Mouse (Mus musculus): ENCODE data around the gene 2900011O08Rik. TPM values are rescaled to one million over a fixed set of nuclear protein-coding genes. Genes with fewer than 3 reads are reported as not detected.

The 2900011O08Rik gene
- 1.5 and 2.1 TPM in 2 replicates for polyA plus RNA-seq (2015; fragmentation: Nextera tagmentation; extraction: Ambion mirVana)

GRCm38 (mm10) chr16:13986574-13987478 lies at the start of gene 2900011O08Rik, which contains the start of gene Ifitm7:
TSS of gene 2900011O08Rik (plus strand) at chr16:13986604.
TSS of gene Ifitm7 (minus strand) at chr16:13986888.
- no peaks in the 10 kb centered on the region for H3K9me3 ChIP-seq (ENCODE audit: control insufficient read depth, low read length)
- under 1% methylated on average over 31 of the region's 31 CpGs for WGBS
- peak within 1 kb of the TSS; percentile 82 for H3K4me2 ChIP-seq (ENCODE audit: low read depth, low read length)
- H3K27me3 ChIP-seq (replicated peaks; ENCODE audit: control insufficient read depth, insufficient read depth, low read length): no peaks in the 10 kb centered on the region; the same call in 1 of the 2 replicates
- H3K4me3 ChIP-seq (ENCODE audit: low read length): peak within 1 kb of the TSS; percentile 46
- 0 out of 2 replicates have a peak, but pooled peaks cover 7% of the 10 kb centered on the region for H3K4me1 ChIP-seq (ENCODE audit: control insufficient read depth, insufficient read depth, low read length)
- peak; percentile 52 for ATAC-seq
- H3K36me3 ChIP-seq (ENCODE audit: control insufficient read depth, insufficient read depth, low read length): no peaks in the 10 kb centered on the region
- peak within 1 kb of the TSS; percentile 54 for H3K9ac ChIP-seq (ENCODE audit: low read depth, low read length)
- no peak within 1 kb of the TSS for H3K27ac ChIP-seq (ENCODE audit: low read length)

- ATAC-seq: peak; percentile 99
- H3K36me3 ChIP-seq (ENCODE audit: control insufficient read depth, insufficient read depth, low read length): no peaks in the 10 kb centered on the region
- 5% methylated on average over 28 of the region's 28 CpGs for WGBS
Observed at GRCm38 (mm10) chr16:13940139-13940846, 46.1 kb upstream of the 2900011O08Rik start.

GRCm38 (mm10) chr16:13940847-13941395 lies 45.5 kb upstream of the 2900011O08Rik start:
- Histone ChIP-seq H3K36me3 (ENCODE audit: control insufficient read depth, insufficient read depth, low read length) (no peaks in the 10 kb centered on the region), H3K4me1 (ENCODE audit: control insufficient read depth, insufficient read depth, low read length) (peaks cover 8% of the 10 kb centered on the region; the same call in 1 of the 2 replicates), H3K27me3 (replicated peaks; ENCODE audit: control insufficient read depth, insufficient read depth, low read length) (no peaks in the 10 kb centered on the region), H3K4me2 (ENCODE audit: low read depth, low read length) (peak overlapping the region; percentile 97), H3K4me3 (ENCODE audit: low read length) (peak overlapping the region; percentile 68), H3K9ac (ENCODE audit: low read depth, low read length) (peak overlapping the region; percentile 76), H3K27ac (ENCODE audit: low read length) (no peak overlapping the region), H3K9me3 (ENCODE audit: control insufficient read depth, low read length) (no peaks in the 10 kb centered on the region)
- 3% methylated on average over 34 of the region's 34 CpGs for WGBS
- ATAC-seq: peak; percentile 93

More at GRCm38 (mm10) chr16:13940139-13940846, 46.1 kb upstream of the 2900011O08Rik start:
- Histone ChIP-seq H3K4me3 (ENCODE audit: low read length) (peak overlapping the region; percentile 68), H3K27ac (ENCODE audit: low read length) (no peak overlapping the region), H3K9me3 (ENCODE audit: control insufficient read depth, low read length) (no peaks in the 10 kb centered on the region), H3K4me1 (ENCODE audit: control insufficient read depth, insufficient read depth, low read length) (peaks cover 8% of the 10 kb centered on the region; the same call in 1 of the 2 replicates), H3K4me2 (ENCODE audit: low read depth, low read length) (peak overlapping the region; percentile 97), H3K27me3 (replicated peaks; ENCODE audit: control insufficient read depth, insufficient read depth, low read length) (no peaks in the 10 kb centered on the region), H3K9ac (ENCODE audit: low read depth, low read length) (peak overlapping the region; percentile 76)

GRCm38 (mm10) chr16:13944178-13944577 lies 42.2 kb upstream of the 2900011O08Rik start:
- H3K4me1 ChIP-seq (ENCODE audit: control insufficient read depth, insufficient read depth, low read length): peaks cover 8% of the 10 kb centered on the region; the same call in 1 of the 2 replicates
- H3K9me3 ChIP-seq (ENCODE audit: control insufficient read depth, low read length): no peaks in the 10 kb centered on the region
- no peak overlapping the region for H3K9ac ChIP-seq (ENCODE audit: low read depth, low read length)
- WGBS: 43% methylated on average over 4 of the region's 4 CpGs
- no peak overlapping the region for H3K4me2 ChIP-seq (ENCODE audit: low read depth, low read length)
- H3K27ac ChIP-seq (ENCODE audit: low read length): no peak overlapping the region
- no peak overlapping the region for H3K4me3 ChIP-seq (ENCODE audit: low read length)
- no peaks in the 10 kb centered on the region for H3K36me3 ChIP-seq (ENCODE audit: control insufficient read depth, insufficient read depth, low read length)
- no peaks in the 10 kb centered on the region for H3K27me3 ChIP-seq (replicated peaks; ENCODE audit: control insufficient read depth, insufficient read depth, low read length)
- ATAC-seq: no peak

- H3K4me3 ChIP-seq (ENCODE audit: low read length): no peak overlapping the region
- 75% methylated on average over 5 of the region's 5 CpGs for WGBS
- H3K4me2 ChIP-seq (ENCODE audit: low read depth, low read length): no peak overlapping the region
- no peaks in the 10 kb centered on the region for H3K9me3 ChIP-seq (ENCODE audit: control insufficient read depth, low read length)
- H3K27ac ChIP-seq (ENCODE audit: low read length): no peak overlapping the region
- ATAC-seq: no peak
- peaks cover 8% of the 10 kb centered on the region; the same call in 1 of the 2 replicates for H3K4me1 ChIP-seq (ENCODE audit: control insufficient read depth, insufficient read depth, low read length)
- no peaks in the 10 kb centered on the region for H3K36me3 ChIP-seq (ENCODE audit: control insufficient read depth, insufficient read depth, low read length)
- H3K27me3 ChIP-seq (replicated peaks; ENCODE audit: control insufficient read depth, insufficient read depth, low read length): no peaks in the 10 kb centered on the region
- no peak overlapping the region for H3K9ac ChIP-seq (ENCODE audit: low read depth, low read length)
Observed at GRCm38 (mm10) chr16:13944752-13945151, 41.7 kb upstream of the 2900011O08Rik start.

DNA sequence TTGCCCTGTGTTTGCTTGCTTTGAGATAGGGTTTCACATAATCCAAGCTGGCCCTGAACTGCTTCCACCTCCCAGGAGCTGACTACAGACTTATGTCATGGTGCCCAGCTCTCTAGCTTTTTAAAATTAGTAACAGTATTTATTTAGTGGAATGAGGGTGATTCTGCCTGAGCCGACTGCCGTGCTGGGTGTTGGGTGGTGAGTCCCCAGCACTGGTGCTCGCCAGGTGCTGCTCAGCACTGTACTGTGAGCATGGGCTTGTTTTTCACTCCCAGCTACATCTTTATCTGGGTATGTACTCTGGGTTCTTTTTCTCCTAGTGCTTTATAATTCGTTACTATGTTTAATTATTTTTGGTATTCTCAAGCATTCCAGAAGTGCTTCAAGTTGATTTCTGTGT lies 41.3 kb upstream of the 2900011O08Rik start:
- H3K9ac ChIP-seq (ENCODE audit: low read depth, low read length): no peak overlapping the region
- no peaks in the 10 kb centered on the region for H3K9me3 ChIP-seq (ENCODE audit: control insufficient read depth, low read length)
- H3K27ac ChIP-seq (ENCODE audit: low read length): no peak overlapping the region
- no peak for ATAC-seq
- no peaks in the 10 kb centered on the region for H3K36me3 ChIP-seq (ENCODE audit: control insufficient read depth, insufficient read depth, low read length)
- no peak overlapping the region for H3K4me3 ChIP-seq (ENCODE audit: low read length)
- no peaks in the 10 kb centered on the region for H3K27me3 ChIP-seq (replicated peaks; ENCODE audit: control insufficient read depth, insufficient read depth, low read length)
- 70% methylated on average over 4 of the region's 4 CpGs for WGBS
- no peak overlapping the region for H3K4me2 ChIP-seq (ENCODE audit: low read depth, low read length)
- H3K4me1 ChIP-seq (ENCODE audit: control insufficient read depth, insufficient read depth, low read length): peaks cover 8% of the 10 kb centered on the region; the same call in 1 of the 2 replicates

GRCm38 (mm10) chr16:13946306-13946705 lies 40.1 kb upstream of the 2900011O08Rik start:
- Histone ChIP-seq H3K4me3 (ENCODE audit: low read length) (no peak overlapping the region), H3K27ac (ENCODE audit: low read length) (no peak overlapping the region)
- WGBS: 93% methylated on average over 1 of the region's 1 CpGs

GRCm38 (mm10) chr16:13951245-13951644 lies 35.2 kb upstream of the 2900011O08Rik start:
- no peak for ATAC-seq
- H3K36me3 ChIP-seq (ENCODE audit: control insufficient read depth, insufficient read depth, low read length): no peaks in the 10 kb centered on the region
- no peaks in the 10 kb centered on the region for H3K4me1 ChIP-seq (ENCODE audit: control insufficient read depth, insufficient read depth, low read length)
- no peak overlapping the region for H3K27ac ChIP-seq (ENCODE audit: low read length)
- 71% methylated on average over 3 of the region's 3 CpGs for WGBS
- no peak overlapping the region for H3K4me3 ChIP-seq (ENCODE audit: low read length)
- no peaks in the 10 kb centered on the region for H3K27me3 ChIP-seq (replicated peaks; ENCODE audit: control insufficient read depth, insufficient read depth, low read length)
- no peak overlapping the region for H3K4me2 ChIP-seq (ENCODE audit: low read depth, low read length)
- H3K9me3 ChIP-seq (ENCODE audit: control insufficient read depth, low read length): no peaks in the 10 kb centered on the region
- H3K9ac ChIP-seq (ENCODE audit: low read depth, low read length): no peak overlapping the region

More at GRCm38 (mm10) chr16:13946306-13946705, 40.1 kb upstream of the 2900011O08Rik start:
- ATAC-seq: no peak
- H3K4me1 ChIP-seq (ENCODE audit: control insufficient read depth, insufficient read depth, low read length): peaks cover 3% of the 10 kb centered on the region; the same call in 1 of the 2 replicates
- no peaks in the 10 kb centered on the region for H3K9me3 ChIP-seq (ENCODE audit: control insufficient read depth, low read length)
- H3K27me3 ChIP-seq (replicated peaks; ENCODE audit: control insufficient read depth, insufficient read depth, low read length): no peaks in the 10 kb centered on the region
- H3K9ac ChIP-seq (ENCODE audit: low read depth, low read length): no peak overlapping the region
- H3K36me3 ChIP-seq (ENCODE audit: control insufficient read depth, insufficient read depth, low read length): no peaks in the 10 kb centered on the region
- H3K4me2 ChIP-seq (ENCODE audit: low read depth, low read length): no peak overlapping the region

- WGBS: 19% methylated on average over 1 of the region's 1 CpGs
- Histone ChIP-seq H3K4me1 (ENCODE audit: control insufficient read depth, insufficient read depth, low read length) (no peaks in the 10 kb centered on the region), H3K9ac (ENCODE audit: low read depth, low read length) (no peak overlapping the region), H3K9me3 (ENCODE audit: control insufficient read depth, low read length) (no peaks in the 10 kb centered on the region), H3K27me3 (replicated peaks; ENCODE audit: control insufficient read depth, insufficient read depth, low read length) (no peaks in the 10 kb centered on the region), H3K36me3 (ENCODE audit: control insufficient read depth, insufficient read depth, low read length) (no peaks in the 10 kb centered on the region), H3K4me2 (ENCODE audit: low read depth, low read length) (no peak overlapping the region), H3K4me3 (ENCODE audit: low read length) (no peak overlapping the region), H3K27ac (ENCODE audit: low read length) (no peak overlapping the region)
- ATAC-seq: no peak
Observed at GRCm38 (mm10) chr16:13962053-13962452, 24.4 kb upstream of the 2900011O08Rik start.

Data from intestine, embryonic 16.5 days (tissue).